Mouse (Mus musculus) bone marrow macrophage, adult 2 months (primary cell): ENCODE measurements around the gene Pxn.

Source experiments
- CTCF ChIP-seq: IDR thresholded peaks from 2 replicates; pipeline ENCODE4 v1.5.1; 2012; ENCODE audit warnings: low read depth, mild to moderate bottlenecking, low read length, moderate library complexity
- POLR2A ChIP-seq: IDR thresholded peaks from 2 replicates; pipeline ENCODE4 v1.6.1; 2012; ENCODE audit warnings: mild to moderate bottlenecking, low read depth, low read length, borderline replicate concordance

- TF ChIP-seq POLR2A (no peak), CTCF (no peak)
These were observed 28.4 kb downstream of the Pxn start for GRCm38 (mm10) chr5:115534856-115535255.
